Mouse (Mus musculus) forebrain, embryonic 12.5 days (tissue): ENCODE results near the gene Slc22a19. TPM values are rescaled to one million over a fixed set of nuclear protein-coding genes. Genes with fewer than 3 reads are reported as not detected.
"Not testable (repeated sequence)": the region's sequence is repeated elsewhere in the genome, so short reads cannot be mapped to it uniquely, and the experiment has no call there.

Experiments used
- ATAC-seq: fragments of 200-750 bp; cut with Nextera tagmentation; 2 replicates; pipeline ENCODE4 v1.8.0; 2017; ENCODE audit warnings: moderate TSS enrichment; ENCODE audit not compliant: low FRiP score
- H3K27ac ChIP-seq: fragments of 300-500 bp; sonication (generic); 2 replicates; pipeline ENCODE4 v1.5.1; 2016; ENCODE audit warnings: mild to moderate bottlenecking
- H3K27me3 ChIP-seq: fragments of 300-500 bp; sonication (generic); 2 replicates; pipeline ENCODE4 v1.6.1; 2016; ENCODE audit warnings: mild to moderate bottlenecking
- H3K36me3 ChIP-seq: fragments of 300-500 bp; sonication (generic); replicated peaks from 2 replicates; pipeline ENCODE4 v1.6.1; 2016; ENCODE audit warnings: mild to moderate bottlenecking
- H3K4me1 ChIP-seq: fragments of 300-500 bp; sonication (generic); 2 replicates; pipeline ENCODE4 v1.6.1; 2016
- H3K4me2 ChIP-seq: fragments of 300-500 bp; sonication (generic); 2 replicates; pipeline ENCODE4 v1.6.1; 2016; ENCODE audit warnings: mild to moderate bottlenecking, moderate library complexity
- H3K4me3 ChIP-seq: fragments of 300-500 bp; sonication (generic); replicated peaks from 2 replicates; pipeline ENCODE4 v1.5.1; 2016; ENCODE audit warnings: mild to moderate bottlenecking
- H3K9ac ChIP-seq: fragments of 300-500 bp; sonication (generic); 2 replicates; pipeline ENCODE4 v1.6.1; 2016; ENCODE audit warnings: mild to moderate bottlenecking
- H3K9me3 ChIP-seq: fragments of 300-500 bp; sonication (generic); 2 replicates; pipeline ENCODE4 v1.6.1; 2016
- WGBS: fragments of 180-500 bp; shearing (Covaris S2); methylation state at CpG from one replicate; pipeline ENCODE4 v1.1.7; 2016; 5-methylcytosine and 5-hydroxymethylcytosine counted together
- polyA plus RNA-seq: library from polyadenylated mRNA; unstranded; fragments of >200 nt; fragmentation: Nextera tagmentation; extraction: Ambion mirVana; gene quantifications from 2 replicates; pipeline ENCODE4 v1.2.1, GENCODE M21; 2016

The Slc22a19 gene
- not detected in 2 replicates for polyA plus RNA-seq

DNA sequence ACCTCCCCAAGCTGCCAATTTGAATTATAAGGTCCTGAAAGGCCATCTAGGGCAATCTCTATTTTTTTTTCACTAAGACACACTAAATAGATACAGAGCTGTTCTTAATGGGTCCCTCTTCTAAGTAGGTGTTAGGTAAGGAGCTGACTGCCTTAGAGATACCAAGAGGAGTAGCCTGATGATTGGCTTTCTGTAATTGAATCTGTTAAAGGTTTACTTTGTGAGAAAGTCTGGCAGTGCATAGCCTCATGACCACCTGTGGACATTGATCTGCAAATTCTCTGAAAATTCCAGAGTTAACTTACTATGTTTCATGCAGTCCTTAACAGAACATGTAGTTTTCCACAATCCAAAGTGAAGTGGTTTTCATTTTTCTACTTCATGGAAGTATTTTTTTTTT is at the start of gene Slc22a19:
Slc22a19 (minus strand) TSS at position 163 of the 400 bp plus-strand sequence.
- Histone ChIP-seq H3K4me1 (no peaks in the 10 kb centered on the region), H3K4me3 (no peak within 1 kb of the TSS), H3K9me3 (no peaks in the 10 kb centered on the region), H3K27ac (no peak within 1 kb of the TSS), H3K4me2 (no peak within 1 kb of the TSS), H3K9ac (no peak within 1 kb of the TSS), H3K27me3 (no peaks in the 10 kb centered on the region), H3K36me3 (no peaks in the 10 kb centered on the region)
- no peak for ATAC-seq

DNA sequence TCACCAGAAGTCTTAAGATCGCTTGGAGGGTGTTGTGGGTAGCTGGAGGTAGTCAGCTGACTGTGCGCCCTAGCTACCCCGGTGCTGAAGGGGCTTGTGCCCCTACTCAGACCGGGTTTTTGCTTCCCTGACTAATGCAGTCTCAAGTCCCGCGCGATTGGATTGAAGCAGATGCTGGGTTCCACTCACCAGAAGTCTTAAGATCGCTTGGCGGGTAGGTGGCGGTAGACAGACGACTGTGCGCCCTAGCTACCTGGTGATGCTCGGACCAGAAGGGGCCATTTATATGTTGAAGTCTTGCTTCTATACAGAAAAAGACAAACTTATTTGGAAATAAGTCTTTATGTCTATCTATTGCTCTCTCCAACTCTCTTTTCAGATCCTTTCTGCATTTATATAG is 42.3 kb upstream of the Slc22a19 start:
- WGBS = 71% methylated on average over 13 of the region's 13 CpGs
- not testable (repeated sequence) for H3K4me1 ChIP-seq, H3K9ac ChIP-seq, H3K27ac ChIP-seq, H3K4me3 ChIP-seq, H3K4me2 ChIP-seq, ATAC-seq, H3K9me3 ChIP-seq, H3K36me3 ChIP-seq, H3K27me3 ChIP-seq

DNA sequence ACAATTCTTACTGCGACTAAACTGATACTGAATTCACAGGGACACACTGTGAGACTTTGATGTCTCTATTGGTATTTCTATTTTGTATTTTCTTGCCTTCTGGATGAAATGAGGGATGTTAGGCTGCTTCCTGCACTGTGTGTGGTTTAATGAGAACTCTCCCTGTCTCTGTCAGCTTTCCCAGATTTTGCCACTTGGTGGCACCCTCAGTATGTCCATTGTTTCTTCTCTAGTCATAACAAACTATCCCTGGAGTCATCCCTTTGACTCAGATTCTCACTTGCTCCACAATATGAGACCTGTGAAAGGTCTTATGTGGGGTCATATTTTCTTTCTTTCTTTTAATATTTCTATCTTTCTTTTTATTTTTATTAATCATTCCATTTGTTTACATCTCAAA is 18.4 kb upstream of the Slc22a19 start:
- H3K4me3 ChIP-seq = no peak overlapping the region

DNA sequence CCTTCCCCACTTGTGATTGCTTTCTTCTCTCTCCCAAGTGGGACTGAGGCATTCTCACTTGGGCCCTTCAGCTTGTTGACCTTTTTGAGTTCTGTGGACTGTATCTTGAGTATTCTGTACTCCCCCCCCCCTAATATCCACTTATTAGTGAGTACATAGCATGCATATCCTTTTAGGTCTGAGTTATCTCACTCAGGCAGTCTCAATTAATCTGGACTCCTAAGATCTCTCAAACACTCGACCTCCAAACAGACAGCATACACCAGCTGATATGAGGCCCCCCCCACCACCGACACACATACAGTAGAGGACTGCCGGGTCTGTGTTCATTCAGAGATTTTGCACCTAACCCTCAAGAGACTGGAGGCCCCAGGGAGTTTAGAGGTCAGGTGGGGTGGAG is 18.0 kb downstream of the Slc22a19 start:
- not testable (repeated sequence) for H3K36me3 ChIP-seq, H3K27me3 ChIP-seq, H3K9ac ChIP-seq, H3K4me2 ChIP-seq, H3K27ac ChIP-seq, H3K4me3 ChIP-seq, H3K9me3 ChIP-seq, H3K4me1 ChIP-seq, ATAC-seq
- 77% methylated on average over 3 of the region's 3 CpGs for WGBS

More for the DNA sequence above, 18.4 kb upstream of the Slc22a19 start:
- no peak for ATAC-seq
- no peaks in the 10 kb centered on the region for H3K27me3 ChIP-seq
- H3K27ac ChIP-seq = no peak overlapping the region
- H3K9me3 ChIP-seq = peaks cover 4% of the 10 kb centered on the region; the same call in 1 of the 2 replicates
- no peak overlapping the region for H3K4me2 ChIP-seq
- 26% methylated on average over 1 of the region's 1 CpGs for WGBS
- no peaks in the 10 kb centered on the region for H3K4me1 ChIP-seq
- no peak overlapping the region for H3K9ac ChIP-seq
- no peaks in the 10 kb centered on the region for H3K36me3 ChIP-seq

DNA sequence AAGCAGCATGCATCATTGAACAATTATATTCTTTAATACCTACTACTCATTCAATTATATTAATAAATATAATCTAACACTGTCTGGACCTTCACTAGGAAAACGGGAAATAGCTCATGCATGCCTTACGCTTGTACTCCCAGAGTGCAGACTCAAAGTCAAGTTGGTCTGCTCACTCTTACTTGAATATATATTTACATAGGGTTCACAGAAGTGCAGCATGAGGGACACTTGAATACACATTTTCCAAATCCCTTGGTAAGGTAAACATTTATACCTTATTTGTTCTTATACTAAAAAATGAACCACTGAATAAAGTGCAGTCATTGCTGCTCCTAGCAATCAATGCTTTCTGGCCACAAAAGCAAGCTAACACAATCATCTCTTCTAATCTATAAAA is 19.9 kb downstream of the Slc22a19 start:
- Histone ChIP-seq H3K27me3 (no peaks in the 10 kb centered on the region), H3K9ac (no peak overlapping the region), H3K27ac (no peak overlapping the region), H3K4me3 (no peak overlapping the region), H3K4me2 (no peak overlapping the region), H3K36me3 (no peaks in the 10 kb centered on the region), H3K9me3 (no peaks in the 10 kb centered on the region), H3K4me1 (no peaks in the 10 kb centered on the region)
- ATAC-seq = no peak
- 91% methylated on average over 2 of the region's 2 CpGs for WGBS

DNA sequence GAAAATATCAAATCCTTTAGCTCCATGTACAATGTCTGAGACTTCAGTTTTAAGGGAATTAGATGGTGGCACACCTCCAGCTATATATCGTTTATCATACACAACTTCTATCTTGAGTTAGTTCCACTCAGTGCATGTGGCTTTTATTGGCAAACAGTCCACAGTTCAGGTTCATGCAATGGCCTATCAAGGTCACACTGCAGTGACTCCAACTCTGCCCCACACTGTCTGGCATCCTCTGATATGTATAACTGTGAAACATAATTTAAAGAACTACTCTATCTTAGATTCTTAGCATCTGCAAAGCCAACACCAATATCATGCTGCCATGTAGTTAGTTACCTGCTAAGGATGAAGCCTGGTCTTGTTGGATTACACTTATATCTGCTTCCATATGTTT is 23.1 kb downstream of the Slc22a19 start:
- Histone ChIP-seq H3K27me3 (no peaks in the 10 kb centered on the region), H3K36me3 (no peaks in the 10 kb centered on the region), H3K9me3 (no peaks in the 10 kb centered on the region), H3K4me2 (no peak overlapping the region), H3K9ac (no peak overlapping the region), H3K27ac (no peak overlapping the region), H3K4me3 (no peak overlapping the region), H3K4me1 (no peaks in the 10 kb centered on the region)
- no peak for ATAC-seq
- WGBS = 89% methylated on average over 1 of the region's 1 CpGs

DNA sequence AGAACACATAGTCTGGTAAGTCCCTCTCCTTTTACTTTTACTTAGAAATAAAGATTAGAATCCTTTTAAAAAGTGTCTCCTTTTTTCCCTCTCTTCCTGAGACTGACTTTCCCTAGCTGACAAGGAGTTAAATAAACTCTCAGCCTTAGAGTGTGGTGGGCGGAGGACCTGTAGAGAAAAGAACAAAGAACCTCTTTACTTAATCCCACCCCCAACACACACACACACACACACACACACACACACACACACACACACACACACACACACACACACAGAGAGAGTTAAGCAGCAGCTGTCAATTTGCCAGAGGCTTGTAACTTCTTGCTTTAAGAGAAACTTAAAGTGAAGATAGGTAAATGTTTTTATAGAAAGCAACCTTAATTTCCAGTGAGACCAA is 39.1 kb downstream of the Slc22a19 start:
- no peaks in the 10 kb centered on the region for H3K36me3 ChIP-seq
- H3K9ac ChIP-seq = no peak overlapping the region
- H3K4me1 ChIP-seq = no peaks in the 10 kb centered on the region
- 7% methylated on average over 1 of the region's 1 CpGs for WGBS
- H3K4me2 ChIP-seq = no peak overlapping the region
- no peak overlapping the region for H3K4me3 ChIP-seq
- no peaks in the 10 kb centered on the region for H3K27me3 ChIP-seq
- no peak overlapping the region for H3K27ac ChIP-seq
- no peak for ATAC-seq
- H3K9me3 ChIP-seq = no peaks in the 10 kb centered on the region

DNA sequence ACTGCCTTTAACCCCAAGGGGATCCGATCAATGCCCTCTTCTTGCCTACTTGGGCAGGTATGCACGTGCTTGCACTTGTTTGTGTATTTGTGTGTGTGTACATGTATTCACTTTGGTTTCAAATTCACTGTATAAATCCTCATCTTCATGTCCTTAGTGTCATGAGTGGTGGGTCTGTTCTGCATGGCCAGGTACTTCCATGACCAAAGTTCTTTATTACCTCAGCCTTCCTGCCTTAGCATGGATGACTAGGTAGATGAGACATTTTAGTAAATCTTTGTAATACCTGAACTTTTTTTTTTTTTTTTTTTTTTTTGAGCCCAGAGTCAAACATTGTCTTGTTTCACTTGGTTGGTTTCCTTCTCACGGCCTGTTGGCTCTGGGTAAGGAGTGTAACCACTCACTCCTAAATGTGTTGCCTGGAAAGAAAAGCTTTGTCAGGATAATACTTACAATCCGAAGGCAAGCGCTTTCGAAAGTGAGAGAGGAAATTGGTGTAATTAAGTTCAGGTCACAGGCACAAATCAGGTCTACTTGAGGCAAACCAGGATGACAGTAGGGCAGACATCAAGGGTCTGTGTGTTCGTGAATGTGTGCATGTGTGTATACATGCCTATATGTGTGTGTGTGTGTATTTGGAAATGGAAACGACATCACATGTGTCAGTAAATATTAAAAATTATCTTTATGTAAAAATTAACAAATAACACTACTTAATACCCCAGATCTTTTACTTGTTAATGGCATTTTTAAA is 62.0 kb downstream of the Slc22a19 start:
- H3K4me2 ChIP-seq = no peak overlapping the region
- 84% methylated on average over 8 of the region's 8 CpGs for whole genome bisulfite sequencing
- no peaks in the 10 kb centered on the region for H3K9me3 ChIP-seq
- H3K9ac ChIP-seq = no peak overlapping the region
- no peak overlapping the region for H3K27ac ChIP-seq
- H3K4me3 ChIP-seq = no peak overlapping the region
- H3K4me1 ChIP-seq = no peaks in the 10 kb centered on the region
- H3K36me3 ChIP-seq = no peaks in the 10 kb centered on the region
- H3K27me3 ChIP-seq = no peaks in the 10 kb centered on the region
- ATAC-seq = no peak

DNA sequence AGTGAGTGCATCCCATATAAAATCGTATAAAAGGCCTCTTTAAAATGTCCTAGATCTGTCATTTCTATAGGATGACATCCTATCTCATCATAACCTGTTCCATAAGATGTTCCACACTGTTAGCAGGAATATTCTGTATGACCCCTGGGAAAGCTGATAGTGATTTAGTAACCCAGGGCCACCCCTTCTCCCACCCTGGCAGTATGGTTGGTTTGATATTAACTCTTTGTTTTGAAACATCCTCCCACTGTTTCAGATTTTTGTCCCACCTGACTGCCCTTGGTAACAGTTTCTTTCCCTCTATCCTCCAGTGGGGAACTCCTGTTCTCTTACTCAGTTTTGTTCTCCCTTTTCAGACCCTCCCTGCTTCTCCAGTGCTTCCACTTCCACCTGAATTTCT is 77.3 kb downstream of the Slc22a19 start:
- WGBS = 79% methylated on average over 1 of the region's 1 CpGs
- Histone ChIP-seq H3K4me3 (no peak overlapping the region), H3K27ac (no peak overlapping the region), H3K4me2 (no peak overlapping the region), H3K4me1 (no peaks in the 10 kb centered on the region), H3K36me3 (no peaks in the 10 kb centered on the region), H3K9ac (no peak overlapping the region), H3K27me3 (no peaks in the 10 kb centered on the region), H3K9me3 (no peaks in the 10 kb centered on the region)
- ATAC-seq = no peak

DNA sequence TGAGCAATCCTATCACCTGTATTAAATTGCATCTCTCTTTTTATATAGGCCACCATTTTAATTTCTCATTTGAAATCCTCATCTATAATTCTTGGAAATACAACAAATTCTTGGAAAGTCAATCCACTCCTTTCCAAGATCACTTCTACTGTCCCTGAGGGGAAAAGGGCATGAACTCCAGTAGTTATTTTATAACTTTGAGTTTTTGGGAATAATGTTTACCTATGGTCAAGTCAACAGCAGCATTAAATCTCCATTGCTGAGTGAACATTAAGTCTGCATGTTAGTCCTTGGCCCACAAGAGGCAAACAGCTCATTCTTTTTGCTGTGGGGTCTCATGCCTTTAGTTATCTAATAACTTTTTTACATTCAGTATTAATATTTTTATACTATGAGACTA is 78.1 kb downstream of the Slc22a19 start:
- Histone ChIP-seq H3K27me3 (no peaks in the 10 kb centered on the region), H3K9me3 (no peaks in the 10 kb centered on the region), H3K4me1 (no peaks in the 10 kb centered on the region), H3K9ac (no peak overlapping the region), H3K4me3 (no peak overlapping the region), H3K36me3 (no peaks in the 10 kb centered on the region), H3K4me2 (no peak overlapping the region), H3K27ac (no peak overlapping the region)
- no peak for ATAC-seq

Other genes with a start within 250 kb of the Slc22a19 start
- gene Rtn3, start 228.0 kb downstream of the Slc22a19 start, polyA plus RNA-seq = 383 and 409 TPM in 2 replicates
- gene Atl3, start 217.3 kb downstream of the Slc22a19 start, polyA plus RNA-seq = 8.4 and 9.2 TPM in 2 replicates
- 4.4 and 5.0 TPM in 2 replicates for gene Pla2g16, start 153.9 kb downstream of the Slc22a19 start, polyA plus RNA-seq
- gene Lgals12, start 104.1 kb downstream of the Slc22a19 start, polyA plus RNA-seq = 0.08 and 0.10 TPM in 2 replicates
- gene Hrasls5, start 98.8 kb downstream of the Slc22a19 start, polyA plus RNA-seq = not detected in 2 replicates
- not detected in 2 replicates for gene Slc22a26, start 91.4 kb upstream of the Slc22a19 start, polyA plus RNA-seq